Mouse (Mus musculus) MEL (cell line): ENCODE results near the gene Csf2rb2.

Experiments used
- BHLHE40 ChIP-seq: IDR thresholded peaks from 2 replicates; pipeline ENCODE4 v1.6.1; 2012; ENCODE audit warnings: low read depth, mild to moderate bottlenecking, inconsistent platforms, low read length, improper control_type of control experiment, borderline replicate concordance
- CHD1 ChIP-seq: IDR thresholded peaks from 2 replicates; pipeline ENCODE4 v1.6.1; 2012; ENCODE audit warnings: low read depth, mild to moderate bottlenecking, inconsistent platforms, low read length, improper control_type of control experiment
- CTCF ChIP-seq, 3 experiments: IDR thresholded peaks in 2 of 3; conservative IDR thresholded peaks in 1 of 3; 2 replicates each; pipeline ENCODE4 v1.5.1; 2011 to 2012; ENCODE audit warnings: low read length in 3 of 3, low read depth in 2 of 3, mild to moderate bottlenecking in 2 of 3, improper control_type of control experiment in 1 of 3, inconsistent platforms in 1 of 3, mixed read lengths in 1 of 3, moderate library complexity in 1 of 3; ENCODE audit not compliant: control insufficient read depth in 1 of 3, insufficient read depth in 1 of 3, poor library complexity in 1 of 3, severe bottlenecking in 1 of 3
- E2F4 ChIP-seq: IDR thresholded peaks from 2 replicates; pipeline ENCODE4 v1.6.1; 2011; ENCODE audit warnings: low read depth, low read length, improper control_type of control experiment, borderline replicate concordance
- HCFC1 ChIP-seq: IDR thresholded peaks from 2 replicates; pipeline ENCODE4 v1.6.1; 2012; ENCODE audit warnings: low read depth, mild to moderate bottlenecking, inconsistent platforms, low read length, improper control_type of control experiment, moderate library complexity
- POLR2A ChIP-seq, 2 experiments: IDR thresholded peaks; 2 replicates each; pipeline ENCODE4 v1.6.1; 2011 to 2012; ENCODE audit warnings: low read length in 2 of 2, mild to moderate bottlenecking in 2 of 2, control low read depth in 1 of 2, improper control_type of control experiment in 1 of 2, low read depth in 1 of 2, moderate library complexity in 1 of 2; ENCODE audit not compliant: control insufficient read depth in 1 of 2, insufficient read depth in 1 of 2, poor library complexity in 1 of 2
- POLR2AphosphoS5 ChIP-seq: IDR thresholded peaks from 2 replicates; pipeline ENCODE4 v1.6.1; 2012; ENCODE audit warnings: low read depth, borderline replicate concordance, mild to moderate bottlenecking, inconsistent platforms, low read length, moderate library complexity, mixed read lengths
- RCOR1 ChIP-seq: IDR thresholded peaks from 2 replicates; pipeline ENCODE4 v1.6.1; 2012; ENCODE audit warnings: low read depth, mild to moderate bottlenecking, inconsistent platforms, low read length, improper control_type of control experiment
- SIN3A ChIP-seq: IDR thresholded peaks from 2 replicates; pipeline ENCODE4 v1.6.1; 2012; ENCODE audit warnings: low read length, improper control_type of control experiment, inconsistent platforms
- TCF12 ChIP-seq: IDR thresholded peaks from 2 replicates; pipeline ENCODE4 v1.6.1; 2014; ENCODE audit warnings: low read depth, mild to moderate bottlenecking, inconsistent platforms, low read length, improper control_type of control experiment, moderate library complexity

DNA sequence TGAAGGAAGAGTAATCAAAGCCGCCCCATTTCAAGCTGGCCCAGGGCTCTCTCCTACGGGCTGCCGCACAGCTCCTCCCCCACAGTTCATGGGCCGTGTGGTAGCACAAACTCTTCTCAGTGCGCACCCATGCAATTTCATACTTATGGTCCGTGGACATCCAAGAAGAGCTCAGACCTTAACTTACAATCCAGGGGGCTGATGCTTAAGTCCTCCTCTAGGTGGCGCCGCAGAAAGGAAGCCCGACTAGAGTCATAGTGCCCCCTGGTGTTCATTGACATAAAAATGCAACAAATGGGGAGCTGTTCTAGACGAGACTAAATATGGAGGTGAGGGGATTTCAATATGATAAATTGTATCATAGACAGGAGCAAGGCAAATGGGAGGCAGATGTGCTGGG lies 66.1 kb downstream of the Csf2rb2 start:
- TF ChIP-seq CTCF (IDR thresholded peaks at IDR 0.05 in 2 of 3, conservative IDR thresholded peaks at IDR 0.05 in 1 of 3; ENCODE audit: control insufficient read depth in 1 of 3, insufficient read depth in 1 of 3, low read depth in 2 of 3, low read length in 3 of 3, poor library complexity in 1 of 3, severe bottlenecking in 1 of 3), result peak in 2 of 3 experiments; percentile 92 to 94; a peak in 5 of 6 replicates
- no peak for TF ChIP-seq HCFC1
- TF ChIP-seq POLR2A (IDR thresholded peaks at IDR 0.05; ENCODE audit: control insufficient read depth in 1 of 2, insufficient read depth in 1 of 2, low read depth in 1 of 2, low read length in 2 of 2, poor library complexity in 1 of 2), result no peak
- no peak for TF ChIP-seq RCOR1
- TF ChIP-seq SIN3A, result no peak; the same call in 1 of the 2 replicates
- no peak for TF ChIP-seq E2F4
- TF ChIP-seq BHLHE40, result no peak
- TF ChIP-seq TCF12, result no peak
- no peak for TF ChIP-seq POLR2AphosphoS5
- TF ChIP-seq CHD1, result no peak
